Mouse (Mus musculus): ENCODE data around the gene Zc3h6.

DNA sequence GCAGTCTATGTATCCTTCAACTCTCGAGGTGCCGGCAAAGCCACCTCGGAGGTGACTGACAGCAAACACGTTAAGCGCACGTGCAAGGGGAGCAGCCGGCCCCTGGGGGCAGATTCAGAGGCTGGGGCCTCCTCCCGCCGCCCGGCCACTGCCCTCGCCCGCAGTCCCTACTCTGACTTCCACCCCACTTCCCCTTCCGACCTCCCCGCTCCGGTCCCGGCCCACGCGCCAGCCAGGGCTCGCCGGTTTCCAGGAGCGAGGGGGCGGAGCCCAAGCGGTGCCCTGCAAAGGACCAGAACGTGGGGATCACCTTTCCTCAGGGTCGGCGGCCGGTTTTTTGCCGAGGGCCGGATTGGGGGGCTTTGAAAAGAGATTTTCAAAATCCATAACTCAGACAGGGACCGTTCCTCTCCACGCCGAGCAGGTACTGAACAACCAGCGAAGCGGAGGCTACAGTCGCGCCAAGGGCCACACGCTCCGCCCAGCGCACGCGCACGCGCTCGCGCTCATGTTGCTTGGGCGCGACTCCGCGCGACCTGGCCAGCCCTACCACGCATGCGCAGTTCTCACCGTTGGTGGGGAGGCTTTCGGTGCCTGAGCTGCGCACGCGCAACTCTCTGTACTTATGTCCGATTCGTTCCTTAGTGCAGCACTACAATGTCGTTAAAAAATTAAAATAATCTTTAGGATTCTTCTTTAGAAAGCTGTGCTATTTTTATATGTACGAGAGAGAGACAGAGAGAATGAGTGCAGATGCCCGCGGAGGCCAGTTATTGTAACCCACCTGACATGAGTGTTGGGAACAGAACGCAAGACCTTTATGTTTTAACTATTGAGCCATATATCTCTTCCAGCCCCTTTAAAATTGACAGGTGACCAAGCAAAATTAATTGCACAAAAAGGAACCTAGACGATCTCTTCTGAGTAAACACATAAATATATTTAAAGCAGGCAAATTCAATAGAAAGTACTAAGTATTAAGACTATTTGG is 23.4 kb upstream of the Zc3h6 start, which contains the start of gene Zc3h8:
- TF ChIP-seq CTCF (IDR thresholded peaks at IDR 0.05) (no peak), EP300 (IDR thresholded peaks at IDR 0.05) (no peak)
